Mouse (Mus musculus) urinary bladder, postnatal 14 days (tissue): ENCODE data around the gene Syn1.

Experiments used
- DNase-seq: peaks from one replicate; pipeline ENCODE4 v3.0.0; 2021; ENCODE audit warnings: low spot score

The Syn1 gene

GRCm38 (mm10) chrX:20862105-20863065 lies 58.4 kb downstream of the Syn1 start:
- no peak for DNase-seq

- DNase-seq: no peak
Observed at GRCm38 (mm10) chrX:20861453-20862104, 59.2 kb downstream of the Syn1 start.

GRCm38 (mm10) chrX:20853794-20854193 lies 67.0 kb downstream of the Syn1 start:
- DNase-seq: no peak

GRCm38 (mm10) chrX:20848256-20848984 lies 72.4 kb downstream of the Syn1 start:
- peak; percentile 87 for DNase-seq

GRCm38 (mm10) chrX:20847816-20848215 lies 73.0 kb downstream of the Syn1 start:
- DNase-seq: no peak

- DNase-seq: no peak
Observed at GRCm38 (mm10) chrX:20847232-20847631, 73.6 kb downstream of the Syn1 start.

GRCm38 (mm10) chrX:20828934-20829333 lies 91.9 kb downstream of the Syn1 start:
- DNase-seq: peak; percentile 38

- peak; percentile 59 for DNase-seq
Observed at GRCm38 (mm10) chrX:20819708-20820426, 100.9 kb downstream of the Syn1 start.

GRCm38 (mm10) chrX:20819204-20819628 lies 101.6 kb downstream of the Syn1 start:
- DNase-seq: peak; percentile 84

GRCm38 (mm10) chrX:20816974-20817373 lies 103.8 kb downstream of the Syn1 start:
- peak; percentile 3 for DNase-seq
